Mouse (Mus musculus): Measurements from ENCODE around the gene Cdc42se2. TPM values are rescaled to one million over a fixed set of nuclear protein-coding genes. Genes with fewer than 3 reads are reported as not detected.

Gene Cdc42se2
- polyA plus RNA-seq, 2 experiments, result 51.7 to 77.7 TPM

DNA sequence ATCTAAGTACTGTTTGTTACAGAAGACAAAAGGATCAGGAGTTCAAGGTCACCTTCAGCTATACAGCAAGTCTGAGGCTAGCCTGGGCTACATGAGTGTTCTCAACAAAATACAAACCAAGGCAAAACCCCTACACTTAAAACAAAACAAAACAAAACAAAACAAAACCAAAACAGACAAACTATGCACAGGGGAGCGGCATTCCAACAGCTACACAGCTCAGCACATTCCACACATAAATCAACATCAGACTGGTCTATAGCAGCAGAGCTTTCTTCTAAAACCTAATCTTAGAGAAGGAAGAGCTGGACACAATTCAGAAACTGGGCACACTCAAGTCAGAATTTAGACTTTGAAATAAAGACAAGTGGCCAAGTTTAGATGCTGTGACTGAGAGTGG lies 43.2 kb downstream of the Cdc42se2 start:
- TF ChIP-seq POLR2A (IDR thresholded peaks at IDR 0.05; ENCODE audit: borderline replicate concordance, extremely low read depth, insufficient read depth, insufficient read length), result no peak
- Histone ChIP-seq H3K27ac (replicated peaks; ENCODE audit: low read depth, low read length) (no peak overlapping the region), H3K9ac (ENCODE audit: low read depth, low read length, severe bottlenecking) (no peak overlapping the region), H3K27me3 (ENCODE audit: control insufficient read depth, insufficient read depth, low read length) (no peaks in the 10 kb centered on the region), H3K4me1 (ENCODE audit: control insufficient read depth, insufficient read depth, low read length) (no peaks in the 10 kb centered on the region), H3K4me3 (replicated peaks; ENCODE audit: low read length) (no peak overlapping the region), H3K4me2 (replicated peaks; ENCODE audit: low read depth, low read length, severe bottlenecking) (no peak overlapping the region), H3K36me3 (ENCODE audit: control insufficient read depth, insufficient read depth, low read length) (peaks cover 11% of the 10 kb centered on the region), H3K9me3 (ENCODE audit: control insufficient read depth, low read length) (no peaks in the 10 kb centered on the region)
- WGBS, result 81% methylated on average over 1 of the region's 1 CpGs
- no peak for ATAC-seq (ENCODE audit: low FRiP score, low read depth)
- DNase-seq (ENCODE audit: low spot score), result no peak

DNA sequence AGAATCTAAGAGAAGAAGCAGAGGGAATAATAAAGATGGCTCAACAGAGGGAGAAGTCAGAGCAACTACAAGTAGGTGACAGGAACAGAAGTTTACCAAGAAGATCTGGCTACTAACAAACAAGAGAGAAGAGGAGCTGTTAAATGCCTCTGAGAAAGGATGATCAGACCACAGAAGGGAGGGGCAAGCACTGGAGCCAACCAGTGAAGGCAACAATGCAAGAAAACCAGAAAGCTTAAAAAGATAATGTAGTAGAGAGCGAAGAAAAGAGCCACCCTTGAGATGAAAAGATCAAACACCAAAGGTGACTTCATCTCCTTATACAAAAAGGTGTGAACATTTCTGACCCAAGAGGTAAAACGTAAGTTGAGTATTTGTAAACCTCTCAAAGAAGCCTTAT lies 46.1 kb downstream of the Cdc42se2 start:
- Histone ChIP-seq H3K4me3 (replicated peaks; ENCODE audit: low read length) (no peak overlapping the region), H3K9ac (ENCODE audit: low read depth, low read length, severe bottlenecking) (no peak overlapping the region), H3K4me2 (replicated peaks; ENCODE audit: low read depth, low read length, severe bottlenecking) (no peak overlapping the region), H3K9me3 (ENCODE audit: control insufficient read depth, low read length) (no peaks in the 10 kb centered on the region), H3K27ac (replicated peaks; ENCODE audit: low read depth, low read length) (no peak overlapping the region), H3K27me3 (ENCODE audit: control insufficient read depth, insufficient read depth, low read length) (no peaks in the 10 kb centered on the region), H3K4me1 (ENCODE audit: control insufficient read depth, insufficient read depth, low read length) (no peaks in the 10 kb centered on the region), H3K36me3 (ENCODE audit: control insufficient read depth, insufficient read depth, low read length) (peaks cover 26% of the 10 kb centered on the region)
- TF ChIP-seq POLR2A (IDR thresholded peaks at IDR 0.05; ENCODE audit: borderline replicate concordance, extremely low read depth, insufficient read depth, insufficient read length), result no peak
- 92% methylated on average over 2 of the region's 2 CpGs for WGBS
- no peak for DNase-seq (ENCODE audit: low spot score)
- ATAC-seq (ENCODE audit: low FRiP score, low read depth), result no peak

DNA sequence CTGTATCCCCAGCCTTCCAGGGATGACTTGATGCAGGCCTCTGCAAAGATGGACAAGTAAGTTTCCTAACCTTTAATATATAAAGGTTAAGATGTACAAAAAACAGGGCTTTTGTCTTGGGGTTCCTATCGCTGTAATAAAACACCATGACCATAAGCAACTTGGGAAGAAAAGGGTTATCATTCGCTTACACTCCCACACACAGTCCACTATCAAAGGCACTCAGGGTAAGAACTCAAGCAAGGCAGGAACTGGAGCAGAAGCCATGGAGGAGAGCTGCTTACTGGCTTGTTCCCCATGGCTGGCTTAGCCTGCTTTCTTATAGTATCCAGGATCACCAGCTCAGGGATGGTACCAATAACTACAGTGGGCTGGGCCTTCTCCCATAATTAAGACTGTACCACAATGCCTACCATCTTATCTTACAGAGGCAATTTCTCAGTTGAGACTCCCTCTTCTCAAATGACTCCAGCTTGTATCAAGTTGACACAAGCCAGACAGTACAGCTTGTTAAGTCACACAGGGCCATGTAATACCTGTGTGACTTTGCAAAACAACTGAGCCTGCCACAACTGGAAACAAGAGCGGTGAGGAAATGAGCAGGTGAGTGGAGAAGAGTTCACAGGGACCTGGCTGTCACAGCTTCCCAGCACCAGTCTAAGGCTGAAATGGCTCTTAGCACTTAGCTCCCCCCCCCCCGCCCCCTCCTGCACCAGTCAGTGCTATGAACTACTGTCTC lies 48.3 kb downstream of the Cdc42se2 start:
- no peaks in the 10 kb centered on the region for H3K4me1 ChIP-seq (ENCODE audit: control insufficient read depth, insufficient read depth, low read length)
- 93% methylated on average over 4 of the region's 4 CpGs for WGBS

DNA sequence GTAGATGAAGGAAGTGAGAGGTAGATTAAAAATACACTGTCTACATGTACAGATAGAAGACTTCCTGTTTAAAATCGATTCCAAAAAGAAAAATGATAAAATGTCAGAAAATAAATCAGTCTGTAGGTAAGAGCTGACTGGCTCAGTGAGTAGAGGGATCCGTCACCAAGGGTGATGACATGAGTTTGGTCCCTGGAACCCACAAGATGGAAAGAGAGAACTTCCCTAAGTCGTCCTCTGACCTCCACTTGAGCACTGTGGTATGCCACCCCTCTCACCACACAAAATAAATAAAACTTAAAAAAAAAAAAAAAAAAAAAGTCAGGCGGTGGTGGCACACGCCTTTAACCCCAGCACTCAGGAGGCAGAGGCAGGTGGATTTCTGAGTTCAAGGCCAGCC lies 50.6 kb downstream of the Cdc42se2 start:
- no peak overlapping the region for H3K4me2 ChIP-seq (replicated peaks; ENCODE audit: low read depth, low read length, severe bottlenecking)
- H3K27me3 ChIP-seq (ENCODE audit: control insufficient read depth, insufficient read depth, low read length), result no peaks in the 10 kb centered on the region
- no peak overlapping the region for H3K4me3 ChIP-seq (replicated peaks; ENCODE audit: low read length)
- H3K9ac ChIP-seq (ENCODE audit: low read depth, low read length, severe bottlenecking), result no peak overlapping the region
- ATAC-seq (ENCODE audit: low FRiP score, low read depth) (no peak), DNase-seq (ENCODE audit: low spot score) (no peak)
- H3K9me3 ChIP-seq (ENCODE audit: control insufficient read depth, low read length), result no peaks in the 10 kb centered on the region
- no peak for TF ChIP-seq POLR2A (IDR thresholded peaks at IDR 0.05; ENCODE audit: borderline replicate concordance, extremely low read depth, insufficient read depth, insufficient read length)
- no peak overlapping the region for H3K27ac ChIP-seq (replicated peaks; ENCODE audit: low read depth, low read length)
- WGBS, result 86% methylated on average over 5 of the region's 5 CpGs
- H3K36me3 ChIP-seq (ENCODE audit: control insufficient read depth, insufficient read depth, low read length), result peaks cover 39% of the 10 kb centered on the region
- H3K4me1 ChIP-seq (ENCODE audit: control insufficient read depth, insufficient read depth, low read length), result no peaks in the 10 kb centered on the region

More for the DNA sequence above, 48.3 kb downstream of the Cdc42se2 start:
- Histone ChIP-seq H3K4me2 (replicated peaks; ENCODE audit: low read depth, low read length, severe bottlenecking) (no peak overlapping the region), H3K9me3 (ENCODE audit: control insufficient read depth, low read length) (no peaks in the 10 kb centered on the region), H3K27ac (replicated peaks; ENCODE audit: low read depth, low read length) (no peak overlapping the region), H3K27me3 (ENCODE audit: control insufficient read depth, insufficient read depth, low read length) (no peaks in the 10 kb centered on the region), H3K4me3 (replicated peaks; ENCODE audit: low read length) (no peak overlapping the region), H3K36me3 (ENCODE audit: control insufficient read depth, insufficient read depth, low read length) (peaks cover 36% of the 10 kb centered on the region), H3K9ac (ENCODE audit: low read depth, low read length, severe bottlenecking) (no peak overlapping the region)
- TF ChIP-seq POLR2A (IDR thresholded peaks at IDR 0.05; ENCODE audit: borderline replicate concordance, extremely low read depth, insufficient read depth, insufficient read length), result no peak
- DNase-seq (ENCODE audit: low spot score) (no peak), ATAC-seq (ENCODE audit: low FRiP score, low read depth) (no peak)

DNA sequence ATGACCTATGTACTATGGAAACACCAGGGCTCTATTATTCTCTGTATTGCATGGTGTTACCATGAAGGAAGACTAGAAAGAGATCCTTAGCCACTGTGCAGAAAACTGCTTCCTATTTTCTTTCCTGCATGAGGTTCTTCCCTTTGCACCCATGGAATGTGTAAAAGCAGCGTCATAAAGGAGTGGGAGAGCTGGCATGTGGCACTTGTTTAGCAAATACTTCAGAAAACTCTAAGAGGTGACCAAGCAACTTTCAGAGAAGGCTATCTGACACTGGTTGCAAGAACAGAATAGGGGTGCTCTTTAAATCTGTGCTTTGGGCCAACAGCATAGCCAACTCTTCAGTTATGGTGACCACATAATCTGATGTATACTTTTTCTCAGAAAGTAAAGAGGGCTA lies 52.4 kb downstream of the Cdc42se2 start:
- Histone ChIP-seq H3K4me3 (replicated peaks; ENCODE audit: low read length) (no peak overlapping the region), H3K9me3 (ENCODE audit: control insufficient read depth, low read length) (no peaks in the 10 kb centered on the region), H3K4me2 (replicated peaks; ENCODE audit: low read depth, low read length, severe bottlenecking) (no peak overlapping the region), H3K27me3 (ENCODE audit: control insufficient read depth, insufficient read depth, low read length) (no peaks in the 10 kb centered on the region), H3K4me1 (ENCODE audit: control insufficient read depth, insufficient read depth, low read length) (no peaks in the 10 kb centered on the region), H3K36me3 (ENCODE audit: control insufficient read depth, insufficient read depth, low read length) (peaks cover 36% of the 10 kb centered on the region), H3K9ac (ENCODE audit: low read depth, low read length, severe bottlenecking) (no peak overlapping the region), H3K27ac (replicated peaks; ENCODE audit: low read depth, low read length) (no peak overlapping the region)
- 86% methylated on average over 1 of the region's 1 CpGs for WGBS
- TF ChIP-seq POLR2A (IDR thresholded peaks at IDR 0.05; ENCODE audit: borderline replicate concordance, extremely low read depth, insufficient read depth, insufficient read length), result no peak
- ATAC-seq (ENCODE audit: low FRiP score, low read depth) (no peak), DNase-seq (ENCODE audit: low spot score) (no peak)
